ENCODE assay signal across 8 mouse cellular contexts in genomic region chr2:119743808-119744162, GRCm38 (mm10). TPM values are rescaled to one million over a fixed set of nuclear protein-coding genes. Genes with fewer than 3 reads are reported as not detected.
A peak's percentile ranks its signal among the peaks of the same experiment; 100 is the strongest.
DNase-seq lines count a peak whose midpoint lies in the region; ATAC-seq lines count a peak whose summit lies in the region.

No protein-coding gene starts in this region.

- H3K9ac ChIP-seq in heart, embryonic 11.5 days (ENCODE audit: low read depth, low read length), result peak overlapping the region; percentile 61; the same call in 1 of the 2 replicates
- H3K9ac ChIP-seq in embryonic facial prominence, embryonic 13.5 days, result no peak overlapping the region
- no peak overlapping the region; the same call in 1 of the 2 replicates for H3K9ac ChIP-seq in midbrain, embryonic 13.5 days (replicated peaks)

- peak overlapping the region; percentile 38 for H3K4me3 ChIP-seq in heart, embryonic 11.5 days (ENCODE audit: low read depth, low read length)
- H3K4me3 ChIP-seq in embryonic facial prominence, embryonic 13.5 days, result peak overlapping the region; percentile 68
- peak overlapping the region; percentile 39 for H3K4me3 ChIP-seq in limb, embryonic 10.5 days
- peak overlapping the region; percentile 57 for H3K4me3 ChIP-seq in midbrain, embryonic 13.5 days (replicated peaks)

- no peaks in the 10 kb centered on the region for H3K36me3 ChIP-seq in heart, embryonic 11.5 days (ENCODE audit: control insufficient read depth, insufficient read depth, low read length)
- no peaks in the 10 kb centered on the region for H3K36me3 ChIP-seq in embryonic facial prominence, embryonic 13.5 days
- no peaks in the 10 kb centered on the region for H3K36me3 ChIP-seq in limb, embryonic 10.5 days
- no peaks in the 10 kb centered on the region for H3K36me3 ChIP-seq in midbrain, embryonic 13.5 days

- no peak for DNase-seq in heart, adult 18-20 months
- peak; percentile 39 for DNase-seq in limb, embryonic 10.5 days (ENCODE audit: low spot score)
- DNase-seq in left cerebral cortex, adult 18-20 months (ENCODE audit: low spot score in 2 of 2), result no peak
- DNase-seq in left cerebral cortex, adult 11 months (ENCODE audit: low spot score), result no peak
- DNase-seq in gastrocnemius, postnatal 4 days (ENCODE audit: low spot score in 2 of 2), result no peak

- WGBS in heart, embryonic 11.5 days (ENCODE audit: insufficient replicate concordance), result 5% methylated on average over 22 of the region's 22 CpGs
- WGBS in embryonic facial prominence, embryonic 13.5 days, result 4% methylated on average over 22 of the region's 22 CpGs
- WGBS in limb, embryonic 10.5 days, result 5% methylated on average over 22 of the region's 22 CpGs
- WGBS in midbrain, embryonic 13.5 days, result 5% methylated on average over 22 of the region's 22 CpGs

- H3K27ac ChIP-seq in heart, embryonic 11.5 days (ENCODE audit: low read depth, low read length), result no peak overlapping the region
- H3K27ac ChIP-seq in embryonic facial prominence, embryonic 13.5 days, result no peak overlapping the region
- no peak overlapping the region for H3K27ac ChIP-seq in limb, embryonic 10.5 days
- H3K27ac ChIP-seq in midbrain, embryonic 13.5 days, result no peak overlapping the region

- H3K4me2 ChIP-seq in heart, embryonic 11.5 days, result peak overlapping the region; percentile 100
- H3K4me2 ChIP-seq in embryonic facial prominence, embryonic 13.5 days, result peak overlapping the region; percentile 48
- H3K4me2 ChIP-seq in midbrain, embryonic 13.5 days (replicated peaks), result peak overlapping the region; percentile 44

- H3K4me1 ChIP-seq in heart, embryonic 11.5 days (ENCODE audit: control insufficient read depth, insufficient read depth, low read length), result peaks cover 33% of the 10 kb centered on the region
- H3K4me1 ChIP-seq in embryonic facial prominence, embryonic 13.5 days, result peaks cover 37% of the 10 kb centered on the region
- H3K4me1 ChIP-seq in limb, embryonic 10.5 days, result peaks cover 43% of the 10 kb centered on the region
- peaks cover 42% of the 10 kb centered on the region for H3K4me1 ChIP-seq in midbrain, embryonic 13.5 days (replicated peaks)

- no peak for ATAC-seq in heart, embryonic 11.5 days (replicated peaks; ENCODE audit: insufficient number of reproducible peaks, low FRiP score, low TSS enrichment)
- no peak for ATAC-seq in embryonic facial prominence, embryonic 13.5 days (ENCODE audit: insufficient number of reproducible peaks, insufficient read depth, low FRiP score, low TSS enrichment, low read depth)
- ATAC-seq in midbrain, embryonic 13.5 days, result no peak

- peaks cover 28% of the 10 kb centered on the region for H3K27me3 ChIP-seq in heart, embryonic 11.5 days (ENCODE audit: control insufficient read depth, insufficient read depth, low read length)
- H3K27me3 ChIP-seq in embryonic facial prominence, embryonic 13.5 days, result peaks cover 72% of the 10 kb centered on the region
- peaks cover 88% of the 10 kb centered on the region for H3K27me3 ChIP-seq in limb, embryonic 10.5 days (ENCODE audit: low read depth, poor library complexity, severe bottlenecking)
- H3K27me3 ChIP-seq in midbrain, embryonic 13.5 days, result peaks cover 70% of the 10 kb centered on the region

- H3K9me3 ChIP-seq in heart, embryonic 11.5 days (replicated peaks; ENCODE audit: control insufficient read depth, low read length), result no peaks in the 10 kb centered on the region
- no peaks in the 10 kb centered on the region for H3K9me3 ChIP-seq in embryonic facial prominence, embryonic 13.5 days
- H3K9me3 ChIP-seq in limb, embryonic 10.5 days (replicated peaks), result no peaks in the 10 kb centered on the region
- no peaks in the 10 kb centered on the region for H3K9me3 ChIP-seq in midbrain, embryonic 13.5 days

RNA-seq across cellular contexts. Expression of gene Itpka, which starts 1.6 kb away (rescaled TPM):
- polyA plus RNA-seq in heart, embryonic 11.5 days (2014; fragmentation: Nextera tagmentation; extraction: Ambion mirVana), result 1.9 and 2.2 TPM in 2 replicates
- total RNA-seq in heart, adult 18-20 months (2021), result under 1 TPM; 0.42 to 0.98 TPM
- 0.76 TPM in 1 of 2 replicates, not detected in the other for polyA plus RNA-seq in embryonic facial prominence, embryonic 13.5 days (2015; fragmentation: Nextera tagmentation; extraction: Ambion mirVana)
- polyA plus RNA-seq in limb, embryonic 10.5 days (2016; fragmentation: Nextera tagmentation; extraction: Ambion mirVana), result 0.55 and 0.65 TPM in 2 replicates
- 0.52 TPM in 1 of 2 replicates, not detected in the other for polyA plus RNA-seq in midbrain, embryonic 13.5 days (2015; fragmentation: Nextera tagmentation; extraction: Ambion mirVana)
- total RNA-seq in left cerebral cortex, adult 18-20 months (2021), result 100 to 1,000 TPM; 179 to 201 TPM
- under 1 TPM; 0.29 to 0.34 TPM for total RNA-seq in gastrocnemius, postnatal 4 days (2021)

RNA-seq across cellular contexts. Expression of gene Ltk, which starts 16.4 kb away (rescaled TPM):
- polyA plus RNA-seq in heart, embryonic 11.5 days (2014; fragmentation: Nextera tagmentation; extraction: Ambion mirVana), result 0.07 TPM in 1 of 2 replicates, not detected in the other
- under 1 TPM in 1 of 2 experiments, not detected in 1; 0.13 TPM for total RNA-seq in heart, adult 18-20 months (2021)
- 0.18 TPM in 1 of 2 replicates, not detected in the other for polyA plus RNA-seq in embryonic facial prominence, embryonic 13.5 days (2015; fragmentation: Nextera tagmentation; extraction: Ambion mirVana)
- polyA plus RNA-seq in limb, embryonic 10.5 days (2016; fragmentation: Nextera tagmentation; extraction: Ambion mirVana), result not detected in 2 replicates
- polyA plus RNA-seq in midbrain, embryonic 13.5 days (2015; fragmentation: Nextera tagmentation; extraction: Ambion mirVana), result 0.55 and 0.65 TPM in 2 replicates
- total RNA-seq in left cerebral cortex, adult 18-20 months (2021), result 10 to 100 TPM; 21.4 to 22.9 TPM
- not detected for total RNA-seq in gastrocnemius, postnatal 4 days (2021)

RNA-seq across cellular contexts. Expression of gene Rpap1, which starts 43.6 kb away (rescaled TPM):
- polyA plus RNA-seq in heart, embryonic 11.5 days (2014; fragmentation: Nextera tagmentation; extraction: Ambion mirVana), result 16.2 and 17.4 TPM in 2 replicates
- total RNA-seq in heart, adult 18-20 months (2021), result 10 to 100 TPM; 14.6 to 14.9 TPM
- polyA plus RNA-seq in embryonic facial prominence, embryonic 13.5 days (2015; fragmentation: Nextera tagmentation; extraction: Ambion mirVana), result 31.5 and 31.9 TPM in 2 replicates
- polyA plus RNA-seq in limb, embryonic 10.5 days (2016; fragmentation: Nextera tagmentation; extraction: Ambion mirVana), result 42.0 and 46.3 TPM in 2 replicates
- 25.1 and 26.8 TPM in 2 replicates for polyA plus RNA-seq in midbrain, embryonic 13.5 days (2015; fragmentation: Nextera tagmentation; extraction: Ambion mirVana)
- 10 to 100 TPM; 17.8 to 20.5 TPM for total RNA-seq in left cerebral cortex, adult 18-20 months (2021)
- total RNA-seq in gastrocnemius, postnatal 4 days (2021), result 10 to 100 TPM; 18.3 to 19.9 TPM

RNA-seq across cellular contexts. Expression of gene Tyro3, which starts 53.7 kb away (rescaled TPM):
- polyA plus RNA-seq in heart, embryonic 11.5 days (2014; fragmentation: Nextera tagmentation; extraction: Ambion mirVana), result 7.3 and 8.4 TPM in 2 replicates
- total RNA-seq in heart, adult 18-20 months (2021), result 1 to 10 TPM; 1.9 to 2.2 TPM
- 27.3 and 28.5 TPM in 2 replicates for polyA plus RNA-seq in embryonic facial prominence, embryonic 13.5 days (2015; fragmentation: Nextera tagmentation; extraction: Ambion mirVana)
- polyA plus RNA-seq in limb, embryonic 10.5 days (2016; fragmentation: Nextera tagmentation; extraction: Ambion mirVana), result 22.7 and 30.0 TPM in 2 replicates
- 15.7 and 16.1 TPM in 2 replicates for polyA plus RNA-seq in midbrain, embryonic 13.5 days (2015; fragmentation: Nextera tagmentation; extraction: Ambion mirVana)
- 100 to 1,000 TPM; 192 to 195 TPM for total RNA-seq in left cerebral cortex, adult 18-20 months (2021)
- total RNA-seq in gastrocnemius, postnatal 4 days (2021), result 1 to 10 TPM; 8.8 to 9.7 TPM

Comparison
In these comparisons a context has a peak if more than half of its experiments do, and no peak if none do; other contexts are left out.
1. H3K4me2 ChIP-seq: peak in every context shown above with its lines; median percentile 100 in heart, embryonic 11.5 days; 48 in embryonic facial prominence, embryonic 13.5 days; 44 in midbrain, embryonic 13.5 days.